Mouse (Mus musculus) erythroblast, embryonic 14.5 days (primary cell): Measurements from ENCODE around the gene B4galnt1. TPM values are rescaled to one million over a fixed set of nuclear protein-coding genes. Genes with fewer than 3 reads are reported as not detected.

Experiments used
- H3K27me3 ChIP-seq: 2 replicates; pipeline ENCODE4 v1.6.1; 2012; ENCODE audit warnings: inconsistent platforms; ENCODE audit not compliant: control insufficient read depth
- H3K36me3 ChIP-seq: 2 replicates; pipeline ENCODE4 v1.6.1; 2012; ENCODE audit warnings: mild to moderate bottlenecking, inconsistent platforms; ENCODE audit not compliant: control insufficient read depth
- H3K4me1 ChIP-seq: 2 replicates; pipeline ENCODE4 v1.6.1; 2012; ENCODE audit warnings: inconsistent platforms; ENCODE audit not compliant: control insufficient read depth
- H3K4me3 ChIP-seq: replicated peaks from 2 replicates; pipeline ENCODE3; 2012; ENCODE audit warnings: moderate library complexity, mild to moderate bottlenecking, inconsistent platforms
- H3K9me3 ChIP-seq: 2 replicates; pipeline ENCODE4 v1.6.1; 2012; ENCODE audit warnings: low read length, inconsistent platforms, mixed read lengths; ENCODE audit not compliant: control insufficient read depth
- GATA1 ChIP-seq: IDR thresholded peaks from 2 replicates; pipeline ENCODE4 v1.6.1; 2012; ENCODE audit warnings: low read length, inconsistent platforms, mixed read lengths
- TAL1 ChIP-seq: IDR thresholded peaks from 3 replicates; pipeline ENCODE4 v1.6.1; 2012; ENCODE audit warnings: low read length, inconsistent platforms, mixed read lengths
- polyA plus RNA-seq: library from polyadenylated mRNA; stranded (reverse); fragments of >175 nt; gene quantifications from 2 replicates; pipeline ENCODE4 v1.2.3, GENCODE M21; 2012

B4galnt1 gene
- polyA plus RNA-seq, 1 experiment, result 0.56 TPM

- Histone ChIP-seq H3K9me3 (no peaks in the 10 kb centered on the region), H3K36me3 (peaks cover 100% of the 10 kb centered on the region), H3K27me3 (no peaks in the 10 kb centered on the region), H3K4me1 (peaks cover 94% of the 10 kb centered on the region), H3K4me3 (peak overlapping the region; percentile 61)
- peak; percentile 73 for TF ChIP-seq TAL1
- TF ChIP-seq GATA1, result peak; percentile 47
Measured at GRCm38 (mm10) chr10:127203106-127203505, 38.1 kb downstream of the B4galnt1 start.

- no peaks in the 10 kb centered on the region for H3K9me3 ChIP-seq
- peaks cover 100% of the 10 kb centered on the region for H3K36me3 ChIP-seq
- peak overlapping the region; percentile 61 for H3K4me3 ChIP-seq
- no peaks in the 10 kb centered on the region for H3K27me3 ChIP-seq
- peaks cover 96% of the 10 kb centered on the region for H3K4me1 ChIP-seq
- TF ChIP-seq TAL1, result no peak
- TF ChIP-seq GATA1, result no peak
Measured at GRCm38 (mm10) chr10:127204589-127204988, 39.6 kb downstream of the B4galnt1 start.

- Histone ChIP-seq H3K27me3 (no peaks in the 10 kb centered on the region), H3K4me1 (peaks cover 97% of the 10 kb centered on the region), H3K4me3 (peak overlapping the region; percentile 61), H3K9me3 (no peaks in the 10 kb centered on the region), H3K36me3 (peaks cover 100% of the 10 kb centered on the region)
- peak; percentile 75 for TF ChIP-seq GATA1
- peak; percentile 88 for TF ChIP-seq TAL1
Measured at GRCm38 (mm10) chr10:127205373-127205772, 40.3 kb downstream of the B4galnt1 start.

- peaks cover 67% of the 10 kb centered on the region for H3K36me3 ChIP-seq
- H3K4me1 ChIP-seq, result peaks cover 89% of the 10 kb centered on the region
- H3K27me3 ChIP-seq, result no peaks in the 10 kb centered on the region
- H3K9me3 ChIP-seq, result no peaks in the 10 kb centered on the region
- TF ChIP-seq TAL1, result no peak
- no peak for TF ChIP-seq GATA1
- H3K4me3 ChIP-seq, result peak overlapping the region; percentile 89
Measured at GRCm38 (mm10) chr10:127208921-127209320, 43.9 kb downstream of the B4galnt1 start.

- no peaks in the 10 kb centered on the region for H3K9me3 ChIP-seq
- H3K4me1 ChIP-seq, result peaks cover 88% of the 10 kb centered on the region
- H3K4me3 ChIP-seq, result peak overlapping the region; percentile 89
- H3K36me3 ChIP-seq, result peaks cover 56% of the 10 kb centered on the region
- TF ChIP-seq GATA1 (peak; percentile 21; the same call in 1 of the 2 replicates), TAL1 (no peak)
- H3K27me3 ChIP-seq, result no peaks in the 10 kb centered on the region
Measured at GRCm38 (mm10) chr10:127209928-127210570, 45.0 kb downstream of the B4galnt1 start.

- H3K4me3 ChIP-seq, result peak overlapping the region; percentile 89
- no peaks in the 10 kb centered on the region for H3K9me3 ChIP-seq
- TF ChIP-seq GATA1, result no peak
- TF ChIP-seq TAL1, result no peak
- H3K27me3 ChIP-seq, result no peaks in the 10 kb centered on the region
- peaks cover 47% of the 10 kb centered on the region for H3K36me3 ChIP-seq
- H3K4me1 ChIP-seq, result peaks cover 85% of the 10 kb centered on the region
Measured at GRCm38 (mm10) chr10:127210961-127211405, 46.0 kb downstream of the B4galnt1 start.

GRCm38 (mm10) chr10:127211414-127211854 lies 46.4 kb downstream of the B4galnt1 start, which contains the start of gene Pip4k2c:
Gene Pip4k2c, minus strand, starts transcription at chr10:127211585.
- H3K4me1 ChIP-seq, result peaks cover 82% of the 10 kb centered on the region
- no peaks in the 10 kb centered on the region for H3K27me3 ChIP-seq
- H3K4me3 ChIP-seq, result peak within 1 kb of the TSS; percentile 89
- peaks cover 42% of the 10 kb centered on the region for H3K36me3 ChIP-seq
- TF ChIP-seq GATA1 (no peak), TAL1 (no peak)
- H3K9me3 ChIP-seq, result no peaks in the 10 kb centered on the region

DNA sequence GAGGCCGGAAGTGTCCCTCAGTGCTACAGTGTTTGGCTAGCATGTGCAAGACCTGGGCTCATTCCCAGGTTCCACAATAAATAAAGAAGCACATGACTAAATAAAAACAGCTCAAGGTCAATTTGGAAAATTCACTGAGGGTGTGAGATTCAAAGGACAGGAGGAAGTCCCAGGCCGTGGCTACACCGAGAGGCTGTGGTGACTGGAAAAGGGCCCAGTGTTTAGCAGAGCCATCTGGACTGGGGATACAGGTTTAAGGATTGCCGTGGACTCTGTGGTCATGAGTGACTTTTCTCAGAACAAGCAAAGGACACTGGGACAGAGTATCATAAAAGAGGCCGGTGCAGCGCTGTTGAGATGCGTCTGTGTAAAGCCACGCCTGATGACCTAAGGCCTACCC lies 48.2 kb downstream of the B4galnt1 start:
- peaks cover 24% of the 10 kb centered on the region for H3K36me3 ChIP-seq
- no peak overlapping the region for H3K4me3 ChIP-seq
- H3K27me3 ChIP-seq, result no peaks in the 10 kb centered on the region
- TF ChIP-seq GATA1 (no peak), TAL1 (no peak)
- peaks cover 75% of the 10 kb centered on the region for H3K4me1 ChIP-seq
- no peaks in the 10 kb centered on the region for H3K9me3 ChIP-seq

DNA sequence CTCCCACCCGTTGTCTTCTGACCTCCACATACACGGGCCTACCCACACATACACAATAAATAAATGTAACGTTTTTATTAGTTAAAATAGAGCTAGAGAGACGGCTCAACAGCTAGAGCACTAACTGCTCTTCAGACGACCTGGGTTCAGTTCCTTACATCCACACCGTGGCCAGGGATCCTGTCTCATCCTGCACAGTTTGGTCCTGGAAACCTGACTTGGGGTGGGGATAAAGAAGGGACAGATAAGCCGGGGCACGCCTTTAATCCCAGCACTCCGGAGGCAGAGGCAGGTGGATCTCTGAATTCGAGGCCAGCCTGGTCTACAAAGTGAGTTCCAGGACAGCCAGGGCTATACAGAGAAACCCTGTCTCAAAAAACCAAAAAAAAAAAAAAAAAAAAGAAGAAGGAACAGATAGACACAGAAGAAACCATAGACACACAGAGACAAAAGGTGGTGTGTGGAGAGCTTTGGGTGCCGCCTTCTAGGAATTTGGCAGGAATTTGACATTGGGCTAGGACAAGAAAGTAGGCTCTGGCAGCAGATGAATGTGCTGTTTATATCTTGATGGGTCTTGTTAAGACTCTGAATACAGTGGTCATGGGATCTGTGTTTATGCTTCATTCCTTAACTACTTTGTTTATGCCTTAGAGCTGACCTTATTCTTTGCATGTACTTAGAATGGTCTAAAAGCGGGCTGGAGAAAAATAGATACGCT lies 48.8 kb downstream of the B4galnt1 start:
- no peak overlapping the region for H3K4me3 ChIP-seq

More for the DNA sequence above, 48.8 kb downstream of the B4galnt1 start:
- H3K27me3 ChIP-seq, result no peaks in the 10 kb centered on the region
- peaks cover 69% of the 10 kb centered on the region for H3K4me1 ChIP-seq
- TF ChIP-seq GATA1 (no peak), TAL1 (no peak)
- H3K36me3 ChIP-seq, result peaks cover 18% of the 10 kb centered on the region
- no peaks in the 10 kb centered on the region for H3K9me3 ChIP-seq
